Mouse (Mus musculus) lung, embryonic 16.5 days (tissue): Measurements from ENCODE around the gene Hinfp. TPM values are rescaled to one million over a fixed set of nuclear protein-coding genes. Genes with fewer than 3 reads are reported as not detected.
A peak's percentile ranks its signal among the peaks of the same experiment; 100 is the strongest.

Experiments used
- ATAC-seq: fragments of 200-750 bp; cut with Nextera tagmentation; 2 replicates; pipeline ENCODE4 v1.8.0; 2017; ENCODE audit warnings: low read depth, mild to moderate bottlenecking, moderate library complexity
- H3K27ac ChIP-seq: fragments of 300-500 bp; sonication (generic); 2 replicates; pipeline ENCODE4 v1.5.1; 2014; ENCODE audit warnings: mild to moderate bottlenecking, control low read depth, low read length
- H3K27me3 ChIP-seq: fragments of 300-500 bp; sonication (generic); 2 replicates; pipeline ENCODE4 v1.6.1; 2014; ENCODE audit warnings: low read depth, low read length, mixed read lengths; ENCODE audit not compliant: control insufficient read depth, insufficient read depth
- H3K36me3 ChIP-seq: fragments of 300-500 bp; sonication (generic); 2 replicates; pipeline ENCODE4 v1.6.1; 2014; ENCODE audit warnings: low read length; ENCODE audit not compliant: control insufficient read depth, insufficient read depth
- H3K4me1 ChIP-seq: fragments of 300-500 bp; sonication (generic); replicated peaks from 2 replicates; pipeline ENCODE4 v1.6.1; 2014; ENCODE audit warnings: low read length, mixed read lengths; ENCODE audit not compliant: control insufficient read depth, insufficient read depth
- H3K4me2 ChIP-seq: fragments of 300-500 bp; sonication (generic); 2 replicates; pipeline ENCODE4 v1.6.1; 2014; ENCODE audit warnings: low read depth, low read length, control low read depth
- H3K4me3 ChIP-seq: fragments of 300-500 bp; sonication (generic); 2 replicates; pipeline ENCODE4 v1.5.1; 2014; ENCODE audit warnings: mild to moderate bottlenecking, low read length, control low read depth
- H3K9ac ChIP-seq: fragments of 300-500 bp; sonication (generic); 2 replicates; pipeline ENCODE4 v1.6.1; 2014; ENCODE audit warnings: low read length, control low read depth
- H3K9me3 ChIP-seq: fragments of 300-500 bp; sonication (generic); 2 replicates; pipeline ENCODE4 v1.6.1; 2016; ENCODE audit warnings: low read length; ENCODE audit not compliant: control insufficient read depth
- WGBS: fragments of 180-500 bp; shearing (Covaris S2); extraction: QIAGEN DNeasy Blood & Tissue Kit; methylation state at CpG from one replicate; pipeline ENCODE4 v1.1.7; 2014; 5-methylcytosine and 5-hydroxymethylcytosine counted together
- polyA plus RNA-seq: library from polyadenylated mRNA; unstranded; fragments of >200 nt; fragmentation: Nextera tagmentation; extraction: Ambion mirVana; gene quantifications from 2 replicates; pipeline ENCODE4 v1.2.1, GENCODE M21; 2015

The Hinfp gene
- polyA plus RNA-seq, 1 experiment from 2014 or later = 25.1 TPM

DNA sequence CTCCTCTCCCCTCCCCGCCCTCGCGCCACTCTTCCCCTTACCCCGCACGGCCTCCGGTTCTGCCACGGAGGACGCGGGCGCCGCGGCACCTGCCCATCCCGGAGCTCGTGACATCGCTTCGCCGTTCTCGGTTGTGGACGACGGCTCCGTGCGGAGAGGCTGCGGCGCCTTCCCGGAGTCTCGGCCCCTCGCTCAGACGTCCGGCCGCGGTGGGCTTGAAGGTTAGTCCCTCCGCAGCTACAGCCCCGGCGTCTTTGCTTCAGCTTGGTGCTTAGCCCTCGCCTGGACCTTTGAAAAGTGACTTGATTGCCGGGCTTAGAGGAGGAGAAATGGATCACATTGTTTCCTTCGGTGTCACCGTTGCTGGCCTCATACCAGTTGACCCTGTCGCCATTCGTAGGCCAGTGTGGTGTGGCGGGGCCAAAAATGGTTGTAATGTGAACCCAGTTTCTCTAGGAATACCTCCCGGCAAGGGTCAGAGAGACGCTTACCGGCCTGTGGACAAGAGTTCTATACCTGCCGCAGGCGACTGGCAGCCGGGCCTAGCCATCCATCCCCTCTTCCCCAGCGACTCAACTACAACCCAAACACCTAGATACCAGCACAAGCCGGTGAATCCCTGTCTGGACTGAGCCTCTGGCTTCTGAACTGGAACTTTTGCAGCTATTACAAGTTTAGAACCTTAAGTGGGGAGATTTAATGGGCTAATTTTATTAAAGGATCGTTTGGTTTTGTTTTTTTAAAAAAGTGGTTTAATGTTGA lies 30.0 kb upstream of the Hinfp start:
- WGBS = under 1% methylated on average over 50 of the region's 50 CpGs
- ATAC-seq = no peak
- H3K27ac ChIP-seq = peak overlapping the region; percentile 98
- H3K4me1 ChIP-seq = peaks cover 15% of the 10 kb centered on the region
- H3K4me3 ChIP-seq = peak overlapping the region; percentile 91
- H3K4me2 ChIP-seq = peak overlapping the region; percentile 72
- H3K9ac ChIP-seq = peak overlapping the region; percentile 98
- no peaks in the 10 kb centered on the region for H3K9me3 ChIP-seq
- no peaks in the 10 kb centered on the region for H3K27me3 ChIP-seq
- H3K36me3 ChIP-seq = peaks cover 33% of the 10 kb centered on the region

DNA sequence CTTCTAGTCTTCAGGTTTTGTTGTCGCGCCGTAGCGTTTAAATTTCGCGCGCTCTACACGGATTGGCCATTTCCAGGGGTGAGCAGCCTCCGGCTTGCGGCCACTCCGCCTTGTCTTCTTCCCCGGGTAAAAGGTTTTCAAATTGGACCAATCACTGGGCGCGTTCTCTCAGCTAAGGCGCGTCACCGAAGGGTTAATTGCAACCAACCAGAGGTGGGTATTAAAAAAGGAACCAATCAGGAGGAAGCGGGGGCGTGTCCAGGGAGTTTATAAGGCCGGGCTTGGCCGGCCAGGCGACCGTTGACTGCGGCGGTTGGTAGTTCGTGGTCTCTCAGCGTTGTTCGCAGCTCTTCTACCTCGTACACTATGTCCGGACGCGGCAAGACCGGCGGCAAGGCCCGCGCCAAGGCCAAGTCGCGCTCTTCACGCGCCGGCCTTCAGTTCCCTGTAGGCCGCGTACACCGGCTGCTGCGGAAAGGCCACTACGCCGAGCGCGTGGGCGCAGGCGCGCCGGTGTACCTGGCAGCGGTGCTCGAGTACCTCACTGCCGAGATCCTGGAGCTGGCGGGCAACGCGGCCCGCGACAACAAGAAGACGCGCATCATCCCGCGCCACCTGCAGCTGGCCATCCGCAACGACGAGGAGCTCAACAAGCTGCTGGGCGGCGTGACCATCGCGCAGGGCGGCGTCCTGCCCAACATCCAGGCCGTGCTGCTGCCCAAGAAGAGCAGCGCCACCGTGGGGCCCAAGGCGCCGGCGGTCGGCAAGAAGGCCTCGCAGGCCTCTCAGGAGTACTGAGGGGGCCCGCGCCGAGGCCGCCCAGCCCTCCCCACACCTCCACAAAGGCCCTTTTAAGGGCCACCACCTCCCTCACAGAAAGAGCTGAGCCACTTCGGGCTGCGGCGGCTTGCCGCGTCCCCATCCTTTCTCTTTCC lies 29.2 kb upstream of the Hinfp start, which contains the start of gene H2afx:
Gene H2afx (plus strand): TSS at position 299 of the 935 bp plus-strand sequence.
- Histone ChIP-seq H3K4me1 (peaks cover 15% of the 10 kb centered on the region), H3K4me2 (peak within 1 kb of the TSS; percentile 72), H3K9ac (peak within 1 kb of the TSS; percentile 98), H3K36me3 (peaks cover 36% of the 10 kb centered on the region), H3K9me3 (no peaks in the 10 kb centered on the region), H3K27ac (peak within 1 kb of the TSS; percentile 98), H3K4me3 (peak within 1 kb of the TSS; percentile 91), H3K27me3 (no peaks in the 10 kb centered on the region)
- WGBS = under 1% methylated on average over 87 of the region's 91 CpGs
- ATAC-seq = peak; percentile 95

DNA sequence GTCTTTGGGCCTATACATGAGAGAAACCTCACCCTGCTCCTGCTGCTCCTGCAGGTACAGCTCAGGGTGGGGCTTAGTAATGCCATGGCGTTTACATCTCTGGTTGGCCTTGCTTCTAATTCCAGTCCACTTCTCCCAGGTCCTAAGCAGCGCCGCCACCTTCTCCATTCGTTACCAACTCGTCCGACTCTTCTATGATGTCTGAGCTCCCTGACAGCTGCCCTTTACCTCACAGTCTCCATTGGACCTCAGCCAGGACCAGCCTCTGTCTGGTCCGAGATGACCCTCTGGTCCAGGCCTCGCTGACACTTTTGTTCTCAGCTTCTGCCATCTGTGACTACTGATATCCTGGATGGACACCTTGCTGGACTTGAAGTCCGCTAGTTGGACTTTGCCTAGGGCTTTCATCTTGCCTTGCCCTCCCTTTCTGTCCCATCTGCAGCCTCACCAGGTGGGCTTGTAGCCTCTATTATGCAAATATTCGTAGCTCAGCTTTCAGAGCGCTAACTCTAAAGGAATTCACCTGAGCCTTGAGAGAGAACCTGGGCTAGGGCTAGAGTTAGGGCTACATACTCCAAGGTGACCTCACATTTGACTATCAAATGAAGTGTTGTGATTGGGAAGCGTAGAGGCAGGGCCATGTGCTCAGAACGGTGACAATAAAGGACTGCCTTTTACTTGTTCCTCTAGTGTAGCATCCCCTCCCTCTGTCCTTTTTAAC lies 27.6 kb upstream of the Hinfp start:
- Histone ChIP-seq H3K4me3 (no peak overlapping the region), H3K9ac (no peak overlapping the region)

DNA sequence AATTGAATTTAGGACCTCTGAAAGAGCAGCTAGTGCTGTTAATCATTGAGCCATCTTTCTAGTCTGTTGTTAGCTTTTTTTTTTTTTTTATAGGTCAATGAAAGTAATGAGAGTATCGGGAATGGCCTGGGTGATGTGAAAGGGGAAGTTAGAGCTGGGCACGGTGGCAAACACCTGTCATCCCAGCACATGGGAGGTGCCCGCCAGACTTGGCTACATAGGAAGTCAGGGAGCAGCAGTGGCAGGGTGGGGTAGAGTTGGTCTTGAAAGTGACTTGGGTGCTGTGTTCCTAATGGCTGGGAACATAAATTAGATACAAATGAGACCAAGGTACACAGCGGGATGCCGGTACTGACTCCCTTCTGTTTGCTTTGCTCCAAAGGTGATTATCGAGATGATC lies 25.3 kb upstream of the Hinfp start:
- no peak overlapping the region for H3K9ac ChIP-seq
- 93% methylated on average over 6 of the region's 6 CpGs for WGBS
- peaks cover 26% of the 10 kb centered on the region for H3K36me3 ChIP-seq
- H3K4me1 ChIP-seq = peaks cover 9% of the 10 kb centered on the region
- ATAC-seq = no peak
- H3K27ac ChIP-seq = no peak overlapping the region
- H3K4me2 ChIP-seq = no peak overlapping the region
- H3K4me3 ChIP-seq = no peak overlapping the region
- no peaks in the 10 kb centered on the region for H3K9me3 ChIP-seq
- no peaks in the 10 kb centered on the region for H3K27me3 ChIP-seq

More for the DNA sequence above, 27.6 kb upstream of the Hinfp start:
- no peaks in the 10 kb centered on the region for H3K9me3 ChIP-seq
- no peak for ATAC-seq
- 93% methylated on average over 13 of the region's 13 CpGs for WGBS
- H3K36me3 ChIP-seq = peaks cover 26% of the 10 kb centered on the region
- no peaks in the 10 kb centered on the region for H3K27me3 ChIP-seq
- H3K4me2 ChIP-seq = no peak overlapping the region
- H3K27ac ChIP-seq = no peak overlapping the region
- H3K4me1 ChIP-seq = peaks cover 15% of the 10 kb centered on the region

DNA sequence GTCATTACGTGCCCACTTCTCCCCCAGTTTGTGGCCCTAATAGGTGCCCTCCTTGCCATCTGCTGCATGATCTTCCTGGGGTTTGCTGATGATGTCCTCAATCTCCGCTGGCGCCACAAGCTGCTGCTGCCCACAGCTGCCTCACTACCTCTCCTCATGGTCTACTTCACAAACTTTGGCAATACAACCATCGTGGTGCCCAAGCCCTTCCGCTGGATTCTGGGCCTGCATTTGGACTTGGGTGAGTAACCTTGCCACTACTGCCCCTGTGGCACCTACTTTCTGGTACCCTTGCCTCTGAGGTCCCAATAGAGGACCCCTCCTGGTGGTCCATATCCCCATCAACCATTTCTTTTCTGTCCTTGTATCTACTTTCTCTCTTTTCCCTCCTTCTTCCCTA lies 22.5 kb upstream of the Hinfp start:
- Histone ChIP-seq H3K27me3 (no peaks in the 10 kb centered on the region), H3K4me2 (peak overlapping the region; percentile 73), H3K36me3 (peaks cover 15% of the 10 kb centered on the region), H3K4me3 (peak overlapping the region; percentile 89), H3K27ac (peak overlapping the region; percentile 97; the same call in 1 of the 2 replicates), H3K4me1 (peaks cover 11% of the 10 kb centered on the region), H3K9me3 (no peaks in the 10 kb centered on the region), H3K9ac (peak overlapping the region; percentile 93)
- 83% methylated on average over 5 of the region's 5 CpGs for WGBS
- no peak for ATAC-seq

DNA sequence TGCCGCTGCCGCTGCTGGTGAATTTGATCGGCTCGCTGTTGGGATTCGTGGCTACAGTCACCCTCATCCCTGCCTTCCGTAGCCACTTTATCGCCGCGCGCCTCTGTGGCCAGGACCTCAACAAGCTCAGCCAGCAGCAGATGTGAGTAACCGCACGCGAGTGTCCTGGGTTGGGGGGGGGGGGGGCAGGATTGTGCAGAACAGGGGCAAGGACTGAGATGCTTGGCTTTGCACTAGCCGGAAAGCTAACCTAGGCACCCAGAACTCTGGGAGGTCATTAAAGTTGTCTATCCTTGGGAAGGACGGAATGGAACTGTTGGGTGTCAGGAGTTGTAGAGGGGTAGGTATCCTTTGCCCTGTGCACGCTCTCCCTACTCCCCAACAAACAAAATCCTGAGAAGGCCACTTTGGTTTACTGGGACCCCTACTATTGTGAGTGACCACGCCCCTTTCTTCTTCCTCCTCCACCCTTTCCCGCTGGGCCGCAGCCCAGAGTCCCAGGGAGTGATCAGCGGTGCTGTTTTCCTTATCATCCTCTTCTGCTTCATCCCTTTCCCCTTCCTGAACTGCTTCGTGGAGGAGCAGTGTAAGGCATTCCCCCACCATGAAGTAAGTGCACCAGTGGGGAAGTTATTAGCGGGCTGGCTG lies 21.7 kb upstream of the Hinfp start:
- Histone ChIP-seq H3K4me2 (peak overlapping the region; percentile 73), H3K9ac (peak overlapping the region; percentile 93), H3K36me3 (peaks cover 9% of the 10 kb centered on the region), H3K27me3 (no peaks in the 10 kb centered on the region), H3K27ac (peak overlapping the region; percentile 97), H3K4me1 (peaks cover 11% of the 10 kb centered on the region), H3K9me3 (no peaks in the 10 kb centered on the region), H3K4me3 (peak overlapping the region; percentile 89)
- WGBS = under 1% methylated on average over 22 of the region's 22 CpGs
- peak; percentile 46 for ATAC-seq

- Histone ChIP-seq H3K27ac (peak overlapping the region; percentile 97), H3K9ac (peak overlapping the region; percentile 93), H3K4me1 (peaks cover 11% of the 10 kb centered on the region), H3K9me3 (no peaks in the 10 kb centered on the region), H3K36me3 (peaks cover 8% of the 10 kb centered on the region), H3K4me3 (peak overlapping the region; percentile 89), H3K27me3 (no peaks in the 10 kb centered on the region), H3K4me2 (peak overlapping the region; percentile 73)
- under 1% methylated on average over 38 of the region's 38 CpGs for WGBS
- peak; percentile 93 for ATAC-seq
Measured at GRCm38 (mm10) chr9:44326371-44327063, 21.0 kb upstream of the Hinfp start.

DNA sequence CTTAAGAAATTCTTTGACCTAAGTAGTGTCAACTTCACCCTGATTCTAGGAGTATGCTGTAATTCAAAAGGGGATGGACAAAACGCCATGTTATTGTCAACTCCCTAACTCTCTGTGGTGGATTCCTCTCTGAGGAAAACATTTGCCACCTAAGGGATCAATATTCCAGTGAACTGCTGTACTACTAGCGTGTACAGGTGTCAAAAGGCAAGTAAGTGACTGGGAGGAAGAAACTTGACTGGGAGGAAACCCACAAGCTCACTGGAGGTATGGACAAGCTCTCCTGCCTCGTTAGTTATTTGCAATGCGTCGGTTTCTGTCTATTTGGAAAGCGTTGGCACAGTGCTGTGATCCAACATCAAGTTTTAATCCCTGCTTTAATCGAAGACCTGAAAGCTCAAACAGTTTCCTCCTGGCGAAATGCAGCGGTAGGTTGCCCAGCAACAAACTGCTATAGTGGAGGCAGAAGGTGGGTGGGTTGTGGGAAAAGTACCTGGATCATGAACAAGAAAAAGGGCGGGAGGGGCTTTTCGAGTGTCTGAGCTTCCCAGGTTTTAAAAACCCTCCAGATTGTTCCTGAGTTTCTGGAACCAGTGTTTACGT lies 20.4 kb upstream of the Hinfp start, which contains the start of gene Dpagt1:
Gene Dpagt1 (plus strand): TSS at position 252 of the 603 bp plus-strand sequence.
- WGBS = 1% methylated on average over 12 of the region's 12 CpGs
- Histone ChIP-seq H3K4me1 (peaks cover 11% of the 10 kb centered on the region), H3K4me2 (peak within 1 kb of the TSS; percentile 73), H3K27ac (peak within 1 kb of the TSS; percentile 97), H3K27me3 (no peaks in the 10 kb centered on the region), H3K9ac (peak within 1 kb of the TSS; percentile 93), H3K36me3 (peaks cover 6% of the 10 kb centered on the region), H3K9me3 (no peaks in the 10 kb centered on the region), H3K4me3 (peak within 1 kb of the TSS; percentile 89)
- ATAC-seq = peak; percentile 25
